Mouse (Mus musculus): ENCODE data around the gene Sept11. TPM values are rescaled to one million over a fixed set of nuclear protein-coding genes. Genes with fewer than 3 reads are reported as not detected.
A peak's percentile ranks its signal among the peaks of the same experiment; 100 is the strongest.

The Sept11 gene
- total RNA-seq (2017): 66.4 and 67.9 TPM in 2 replicates

DNA sequence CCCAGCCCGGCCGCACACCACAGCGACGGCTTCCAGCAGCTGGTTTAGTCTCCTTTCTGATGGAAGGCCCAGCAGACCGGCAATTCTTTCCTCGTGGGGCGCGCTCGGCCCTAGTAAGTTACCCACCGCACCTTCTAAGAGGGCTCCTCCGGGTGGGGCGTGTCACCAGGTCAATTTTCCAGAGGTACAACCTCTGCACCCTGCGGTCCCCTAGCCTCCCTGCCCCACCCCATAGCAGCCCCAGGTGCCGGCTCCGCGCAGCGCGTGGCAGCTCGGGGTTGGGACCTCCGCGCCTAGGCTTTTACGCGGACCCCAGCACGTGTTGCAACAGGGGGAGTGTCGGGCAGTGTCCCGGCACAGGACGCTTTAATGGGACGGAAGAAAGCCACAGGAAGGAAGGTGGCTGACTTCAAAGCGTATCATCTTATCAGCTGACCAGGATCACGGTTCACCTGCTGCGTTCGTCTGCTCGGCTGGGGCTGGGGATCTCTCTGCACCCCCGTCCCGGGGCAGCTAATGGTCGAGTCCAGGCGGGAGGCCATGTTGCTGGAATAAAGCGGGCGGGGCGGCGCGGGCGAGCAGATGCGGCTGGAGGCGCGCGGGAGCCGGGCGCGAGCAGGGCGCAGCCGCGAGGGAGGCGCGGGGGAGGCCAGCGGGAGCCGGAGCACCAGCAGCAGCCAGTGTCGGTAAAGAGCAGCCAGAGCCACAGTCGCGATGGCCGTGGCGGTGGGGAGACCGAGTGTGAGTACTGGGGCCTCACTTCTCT lies at the start of gene Sept11:
Gene Sept11, plus strand, starts transcription at position 581 of the 766 bp plus-strand sequence.
- peak; percentile 77 for ATAC-seq (replicated peaks; ENCODE audit: low read depth, poor library complexity, severe bottlenecking)

- ATAC-seq (replicated peaks; ENCODE audit: low read depth, poor library complexity, severe bottlenecking): no peak
Observed at GRCm38 (mm10) chr5:93043688-93044583, 49.3 kb upstream of the Sept11 start.

GRCm38 (mm10) chr5:93044584-93045370 lies 48.5 kb upstream of the Sept11 start, which contains the start of gene Sowahb:
Gene Sowahb (minus strand): TSS chr5:93045022.
- peak; percentile 57 for ATAC-seq (replicated peaks; ENCODE audit: low read depth, poor library complexity, severe bottlenecking)

DNA sequence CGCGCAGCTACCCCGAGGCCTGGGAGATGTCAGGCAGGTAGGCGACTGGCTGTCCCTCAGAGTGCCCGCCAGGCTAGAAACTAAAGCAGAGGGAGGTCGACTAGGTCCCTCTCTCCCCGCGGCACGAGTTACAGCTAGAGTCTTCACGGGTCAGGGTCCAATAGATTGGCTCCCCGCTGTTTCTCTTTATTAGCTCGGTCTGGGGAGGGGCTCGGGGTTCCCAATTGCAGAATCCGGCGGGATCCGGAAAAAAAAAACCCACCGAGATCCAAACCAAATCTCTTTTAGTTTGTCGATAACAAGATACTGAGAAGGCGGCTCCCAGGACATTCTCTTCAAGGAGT lies 47.9 kb upstream of the Sept11 start:
- no peak for ATAC-seq (replicated peaks; ENCODE audit: low read depth, poor library complexity, severe bottlenecking)

GRCm38 (mm10) chr5:93046306-93046845 lies 46.9 kb upstream of the Sept11 start:
- ATAC-seq (replicated peaks; ENCODE audit: low read depth, poor library complexity, severe bottlenecking): no peak

DNA sequence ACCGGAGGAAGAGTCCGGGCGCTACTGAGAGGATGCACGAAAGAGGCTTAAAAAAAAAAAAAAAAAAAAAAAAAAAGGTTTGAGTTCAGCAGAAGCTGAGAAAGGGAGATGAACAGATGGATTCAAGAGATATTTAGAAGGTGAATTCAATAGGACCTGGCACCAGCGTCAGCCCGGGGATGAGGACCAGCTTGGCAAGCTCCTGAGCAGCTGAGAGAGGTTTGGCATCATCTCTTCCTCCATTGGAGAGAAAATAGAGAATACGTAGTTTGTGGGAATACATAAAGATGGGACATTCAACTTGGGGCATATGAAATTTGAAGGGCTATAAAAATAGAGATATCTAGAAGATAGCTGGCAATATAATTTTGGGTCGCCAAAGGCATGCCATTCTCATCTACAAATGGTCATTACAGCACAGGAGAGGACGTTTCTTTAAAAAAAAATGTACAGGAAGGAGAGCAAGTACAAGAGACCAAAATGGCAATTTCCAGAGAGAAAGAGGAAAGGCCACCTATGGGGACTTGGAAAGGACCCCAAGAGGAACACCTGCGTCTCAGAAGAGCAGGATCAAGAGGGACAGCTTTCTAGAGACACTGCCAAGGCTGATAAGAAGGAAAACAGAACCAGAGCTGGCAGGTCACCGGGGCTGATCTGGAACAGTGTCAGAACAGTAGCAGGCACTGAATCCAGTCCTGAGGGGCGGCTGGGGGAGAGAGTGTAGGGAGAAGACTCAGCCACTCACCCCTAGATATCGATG lies 44.6 kb upstream of the Sept11 start:
- ATAC-seq (replicated peaks; ENCODE audit: low read depth, poor library complexity, severe bottlenecking): no peak

DNA sequence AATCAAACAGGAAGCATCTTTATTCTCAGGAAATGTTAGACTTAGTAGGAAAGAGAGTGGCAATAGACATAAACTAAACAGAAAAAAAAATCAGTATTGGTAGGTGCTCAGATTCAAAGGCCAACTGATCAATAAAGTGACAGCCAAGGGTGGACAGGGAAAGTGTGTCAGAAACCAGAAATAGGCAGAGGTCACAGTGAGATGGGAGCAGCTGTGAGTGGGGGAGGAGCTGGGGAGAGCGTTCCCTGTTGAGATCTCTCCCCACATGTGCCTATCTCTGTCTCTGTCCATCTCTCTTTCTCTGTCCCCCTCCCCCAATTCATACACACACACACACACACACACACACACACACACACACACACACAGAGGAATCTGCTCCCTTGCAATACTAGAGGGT lies 43.3 kb upstream of the Sept11 start:
- ATAC-seq (replicated peaks; ENCODE audit: low read depth, poor library complexity, severe bottlenecking): no peak

DNA sequence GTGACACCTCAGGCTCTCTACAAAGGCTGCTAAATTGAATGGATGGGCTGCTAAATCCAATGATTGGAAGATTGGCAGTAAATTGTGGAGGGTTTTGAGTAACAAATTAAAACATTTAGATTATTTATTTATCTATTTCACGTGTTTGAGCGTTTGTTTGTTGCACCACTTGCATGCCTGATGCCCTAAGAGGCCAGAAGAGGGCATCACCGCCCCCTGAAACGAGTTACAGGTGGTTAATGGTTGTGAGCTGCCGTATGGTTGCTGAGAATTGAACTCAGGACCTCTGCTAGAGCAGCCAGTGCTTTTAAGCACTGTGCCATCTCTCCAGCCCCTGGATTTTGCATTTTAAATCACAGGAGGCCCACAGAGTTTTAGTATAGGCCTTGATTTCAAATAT lies 42.2 kb upstream of the Sept11 start:
- ATAC-seq (replicated peaks; ENCODE audit: low read depth, poor library complexity, severe bottlenecking): no peak

DNA sequence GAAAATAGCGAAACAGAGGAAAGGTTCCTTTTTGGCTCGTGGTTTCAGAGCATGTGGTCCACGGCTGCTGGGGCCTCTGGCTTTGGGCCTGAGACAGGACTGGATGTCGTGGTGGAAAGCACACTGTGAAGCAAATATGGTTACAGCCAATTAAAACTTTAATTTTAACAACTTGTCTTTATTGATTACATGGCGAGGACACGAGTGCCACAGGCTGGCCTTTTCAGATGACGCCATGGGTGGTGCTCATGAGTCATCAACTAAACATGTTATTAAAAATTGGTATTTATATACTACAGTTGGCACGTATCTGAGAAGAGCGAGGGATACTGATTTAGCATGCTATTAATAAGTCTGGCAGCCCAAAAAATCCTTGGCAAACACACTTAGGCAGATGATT lies 41.3 kb upstream of the Sept11 start:
- no peak for ATAC-seq (replicated peaks; ENCODE audit: low read depth, poor library complexity, severe bottlenecking)

- ATAC-seq (replicated peaks; ENCODE audit: low read depth, poor library complexity, severe bottlenecking): no peak
Observed at GRCm38 (mm10) chr5:93053606-93054397, 39.4 kb upstream of the Sept11 start.

- peak; percentile 32; the same call in 1 of the 2 replicates for ATAC-seq (replicated peaks; ENCODE audit: low read depth, poor library complexity, severe bottlenecking)
Observed at GRCm38 (mm10) chr5:93060865-93061264, 32.4 kb upstream of the Sept11 start.

DNA sequence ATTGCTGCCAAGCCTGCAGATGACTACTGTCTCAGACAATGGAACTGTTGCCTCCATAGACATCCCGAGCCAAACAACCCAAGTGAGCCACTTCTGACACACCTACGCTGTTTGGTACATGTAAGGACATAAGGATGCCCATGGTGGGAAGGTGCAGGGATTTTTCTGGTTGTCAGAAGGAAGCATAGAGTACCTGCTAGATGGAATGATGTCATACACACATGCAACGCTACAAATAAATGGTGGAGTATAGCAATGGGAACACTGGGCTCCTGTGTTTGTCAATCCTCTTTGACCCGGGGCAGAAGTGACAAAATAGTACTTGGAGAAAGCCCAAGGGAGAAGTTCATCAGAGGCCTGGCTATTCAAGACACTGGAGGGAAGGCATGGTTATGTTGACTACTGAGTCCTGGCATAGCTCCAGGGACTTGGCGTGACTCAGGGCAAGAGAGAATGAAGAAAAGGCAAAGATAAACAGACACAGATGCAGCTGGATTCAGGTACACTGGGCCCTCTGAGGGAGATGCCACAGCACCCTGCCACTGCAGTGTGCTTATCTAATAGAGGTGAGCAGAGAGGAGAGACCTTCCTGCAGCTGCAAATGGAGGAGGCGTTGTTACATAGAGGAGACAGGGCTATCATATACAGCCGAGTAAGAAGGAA lies 15.4 kb upstream of the Sept11 start:
- ATAC-seq (replicated peaks; ENCODE audit: low read depth, poor library complexity, severe bottlenecking): 0 out of 2 replicates have a peak, but pooled peaks have one; percentile 29

GRCm38 (mm10) chr5:93079596-93079995 lies 13.6 kb upstream of the Sept11 start:
- ATAC-seq (replicated peaks; ENCODE audit: low read depth, poor library complexity, severe bottlenecking): no peak

DNA sequence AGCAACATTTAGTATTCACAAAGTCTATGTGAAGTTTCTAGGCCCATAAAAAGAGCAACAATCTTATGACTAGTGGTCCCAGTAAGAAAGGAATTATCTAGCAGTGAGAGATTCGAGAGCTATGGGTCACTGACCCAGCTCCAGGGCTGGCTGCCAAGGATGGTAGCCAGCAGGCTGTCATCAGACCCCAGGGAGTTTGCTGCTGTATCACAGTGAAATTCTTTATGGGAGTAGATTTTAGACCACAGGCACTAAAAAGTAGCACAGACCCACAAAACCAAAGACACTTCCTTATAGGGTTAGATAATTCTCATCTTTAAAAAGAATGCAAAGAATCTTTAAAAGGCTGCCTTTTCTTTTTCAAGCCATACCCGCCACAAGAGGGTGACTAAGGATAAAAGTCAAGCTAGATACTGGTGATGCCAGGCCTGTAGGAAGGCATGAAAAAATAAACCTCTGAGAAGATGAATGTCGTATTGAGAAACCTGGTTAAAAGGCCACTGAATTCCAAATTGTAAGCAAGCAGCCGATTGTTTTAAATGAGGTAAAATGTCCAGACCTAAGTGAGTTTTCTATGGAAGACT lies 8.1 kb upstream of the Sept11 start:
- peak; percentile 55; the same call in 1 of the 2 replicates for ATAC-seq (replicated peaks; ENCODE audit: low read depth, poor library complexity, severe bottlenecking)

DNA sequence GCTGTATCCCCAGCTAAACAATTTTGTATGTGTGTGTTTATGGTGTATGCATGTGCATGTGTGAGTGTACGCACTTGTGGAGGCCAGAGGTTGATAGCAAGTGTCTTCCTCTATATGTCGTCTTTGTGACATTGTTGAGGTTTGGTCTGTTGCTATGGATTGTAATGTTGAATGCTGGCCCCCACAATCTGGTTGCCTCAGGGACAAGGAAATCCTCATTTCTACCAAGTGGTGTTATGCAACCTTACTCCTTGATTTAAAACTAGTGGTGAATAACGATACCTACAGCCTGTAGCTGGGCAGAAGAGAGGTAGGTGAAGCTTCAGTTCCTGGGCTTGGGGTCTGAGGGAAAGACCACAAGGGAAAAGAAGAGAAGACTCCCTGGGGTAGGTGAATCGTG lies 7.3 kb upstream of the Sept11 start:
- peak; percentile 65; the same call in 1 of the 2 replicates for ATAC-seq (replicated peaks; ENCODE audit: low read depth, poor library complexity, severe bottlenecking)

DNA sequence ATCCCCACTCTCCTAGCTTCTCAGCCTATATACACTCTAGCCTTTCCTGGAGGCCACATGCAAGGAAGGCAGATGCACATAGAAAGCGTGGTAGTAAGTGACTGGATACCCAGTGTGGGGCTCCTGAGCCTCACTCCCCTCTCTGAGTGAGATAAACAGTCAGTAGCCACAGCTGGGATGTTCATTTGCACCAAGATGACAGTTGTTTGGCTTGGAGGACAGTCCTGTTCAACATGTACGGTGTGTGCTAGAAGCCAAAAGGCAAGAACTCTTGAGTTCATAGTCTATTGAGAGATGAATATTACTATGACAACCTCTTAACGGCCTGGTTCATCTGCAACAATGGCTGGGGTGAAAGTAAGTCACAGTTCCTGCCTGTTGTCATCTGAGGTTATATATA lies 2.0 kb upstream of the Sept11 start:
- ATAC-seq (replicated peaks; ENCODE audit: low read depth, poor library complexity, severe bottlenecking): no peak

DNA sequence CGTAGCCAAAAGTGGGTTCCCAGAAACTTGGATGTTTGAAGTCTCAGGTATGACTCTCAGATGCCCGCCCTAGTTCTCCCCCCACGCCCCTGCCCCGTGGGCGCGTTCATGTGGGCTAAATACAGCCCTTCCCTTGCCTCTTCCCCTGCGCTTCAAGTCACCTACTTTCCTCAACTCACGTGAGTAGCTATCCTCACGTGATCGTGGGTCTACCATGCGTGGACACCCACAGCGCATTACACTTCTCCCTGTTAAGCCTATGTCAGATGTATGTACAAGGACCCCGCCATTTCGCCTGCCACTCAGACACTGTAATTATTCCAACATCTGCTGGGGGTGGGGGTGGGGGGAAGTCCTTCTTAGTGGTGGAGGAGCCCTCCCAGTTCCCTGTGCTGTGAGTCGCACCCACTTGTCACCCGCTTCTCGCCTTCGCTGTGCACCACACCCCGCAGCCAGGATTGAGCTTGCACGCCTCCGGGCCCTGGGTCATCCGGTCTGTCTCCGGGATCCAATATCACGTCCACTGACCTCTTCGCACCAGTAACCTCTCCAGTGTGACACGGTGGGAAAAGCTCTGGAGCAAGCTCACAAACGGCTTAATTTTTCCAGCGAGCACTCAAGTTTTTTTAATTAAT lies 973 bp upstream of the Sept11 start:
- ATAC-seq (replicated peaks; ENCODE audit: low read depth, poor library complexity, severe bottlenecking): peak; percentile 25

All from common myeloid progenitor, adult 5-6 weeks (primary cell).